Mouse (Mus musculus) bone marrow, adult 2 months (tissue): Measurements from ENCODE around the gene Dnajc17. TPM values are rescaled to one million over a fixed set of nuclear protein-coding genes. Genes with fewer than 3 reads are reported as not detected.

Experiments
- H3K27ac ChIP-seq: fragments of 200-500 bp; 2 replicates; pipeline ENCODE4 v1.5.1; 2012; ENCODE audit warnings: low read depth, mild to moderate bottlenecking, control low read depth, inconsistent platforms, low read length; ENCODE audit not compliant: control insufficient read depth, poor library complexity, insufficient read depth
- H3K4me1 ChIP-seq: fragments of 200-500 bp; 2 replicates; pipeline ENCODE4 v1.6.1; 2011; ENCODE audit warnings: low read length; ENCODE audit not compliant: control insufficient read depth, insufficient read depth
- H3K4me3 ChIP-seq: fragments of 200-500 bp; replicated peaks from 2 replicates; pipeline ENCODE3; 2011; ENCODE audit warnings: mild to moderate bottlenecking, low read depth, low read length, control low read depth; ENCODE audit not compliant: control insufficient read depth
- CTCF ChIP-seq: fragments of 200-500 bp; IDR thresholded peaks from 2 replicates; pipeline ENCODE4 v1.5.1; 2011; ENCODE audit warnings: low read length, control low read depth; ENCODE audit not compliant: control insufficient read depth, insufficient read depth
- POLR2A ChIP-seq: fragments of 200-500 bp; IDR thresholded peaks from 2 replicates; pipeline ENCODE4 v1.6.1; 2011; ENCODE audit warnings: low read depth, mild to moderate bottlenecking, control low read depth, low read length, borderline replicate concordance; ENCODE audit not compliant: control insufficient read depth
- WGBS: fragments of 180-500 bp; shearing (Covaris S2); methylation state at CpG from one replicate; pipeline ENCODE4 v1.1.7; 2018; 5-methylcytosine and 5-hydroxymethylcytosine counted together
- polyA plus RNA-seq: library from polyadenylated mRNA; stranded (reverse); fragments of >200 nt; gene quantifications from 2 replicates; pipeline ENCODE4 v1.2.4, GENCODE M21; 2011; ENCODE audit warnings: low replicate concordance; ENCODE audit not compliant: missing spikeins, insufficient read depth, insufficient read length

Gene Dnajc17
- polyA plus RNA-seq, 1 experiment = 12.5 TPM

GRCm38 (mm10) chr2:119163135-119163534 is 45.5 kb downstream of the Dnajc17 start:
- no peak for TF ChIP-seq POLR2A
- 14% methylated on average over 3 of the region's 3 CpGs for WGBS
- Histone ChIP-seq H3K4me1 (no peaks in the 10 kb centered on the region; the same call in 1 of the 2 replicates), H3K27ac (no peak overlapping the region), H3K4me3 (no peak overlapping the region)

GRCm38 (mm10) chr2:119161247-119161646 is 47.3 kb downstream of the Dnajc17 start:
- Histone ChIP-seq H3K4me3 (no peak overlapping the region), H3K27ac (no peak overlapping the region), H3K4me1 (no peaks in the 10 kb centered on the region; the same call in 1 of the 2 replicates)
- no peak for TF ChIP-seq CTCF
- TF ChIP-seq POLR2A = no peak
- WGBS = 60% methylated on average over 2 of the region's 2 CpGs

- Histone ChIP-seq H3K4me3 (no peak overlapping the region), H3K4me1 (no peaks in the 10 kb centered on the region; the same call in 1 of the 2 replicates), H3K27ac (no peak overlapping the region)
- TF ChIP-seq CTCF = no peak
- no peak for TF ChIP-seq POLR2A
Measured at GRCm38 (mm10) chr2:119157836-119158235, 50.8 kb downstream of the Dnajc17 start.

- Histone ChIP-seq H3K4me1 (no peaks in the 10 kb centered on the region), H3K27ac (peak within 1 kb of the TSS; percentile 75), H3K4me3 (peak within 1 kb of the TSS; percentile 94)
- TF ChIP-seq CTCF (no peak), POLR2A (peak; percentile 63; the same call in 1 of the 2 replicates)
- 1% methylated on average over 57 of the region's 57 CpGs for WGBS
Measured at GRCm38 (mm10) chr2:119156681-119157572, 51.7 kb downstream of the Dnajc17 start, which contains the start of gene Rmdn3. Rmdn3 (minus strand) TSS chr2:119157034.

- no peak for TF ChIP-seq POLR2A
- no peak for TF ChIP-seq CTCF
- Histone ChIP-seq H3K27ac (peak overlapping the region; percentile 75), H3K4me1 (no peaks in the 10 kb centered on the region), H3K4me3 (peak overlapping the region; percentile 94)
- WGBS = under 1% methylated on average over 34 of the region's 34 CpGs
Measured at GRCm38 (mm10) chr2:119156081-119156680, 52.4 kb downstream of the Dnajc17 start.

- WGBS = 59% methylated on average over 9 of the region's 9 CpGs
- H3K27ac ChIP-seq = peak overlapping the region; percentile 75; the same call in 1 of the 2 replicates
- peak overlapping the region; percentile 94 for H3K4me3 ChIP-seq
- TF ChIP-seq CTCF = no peak
- TF ChIP-seq POLR2A = no peak
- H3K4me1 ChIP-seq = no peaks in the 10 kb centered on the region
Measured at GRCm38 (mm10) chr2:119155388-119155787, 53.2 kb downstream of the Dnajc17 start.

- H3K4me3 ChIP-seq = no peak overlapping the region
- no peaks in the 10 kb centered on the region for H3K4me1 ChIP-seq
- TF ChIP-seq CTCF (no peak), POLR2A (no peak)
- 63% methylated on average over 2 of the region's 2 CpGs for WGBS
- peak overlapping the region; percentile 45; the same call in 1 of the 2 replicates for H3K27ac ChIP-seq
Measured at GRCm38 (mm10) chr2:119154683-119155082, 53.9 kb downstream of the Dnajc17 start.

GRCm38 (mm10) chr2:119152255-119152654 is 56.3 kb downstream of the Dnajc17 start:
- TF ChIP-seq CTCF (no peak), POLR2A (no peak)
- Histone ChIP-seq H3K27ac (no peak overlapping the region), H3K4me3 (no peak overlapping the region)

GRCm38 (mm10) chr2:119147775-119148174 is 60.8 kb downstream of the Dnajc17 start:
- Histone ChIP-seq H3K4me1 (no peaks in the 10 kb centered on the region), H3K4me3 (no peak overlapping the region), H3K27ac (no peak overlapping the region)
- TF ChIP-seq POLR2A (no peak), CTCF (no peak)
- 90% methylated on average over 8 of the region's 8 CpGs for WGBS

More at GRCm38 (mm10) chr2:119152255-119152654, 56.3 kb downstream of the Dnajc17 start:
- no peaks in the 10 kb centered on the region for H3K4me1 ChIP-seq
- whole genome bisulfite sequencing = 73% methylated on average over 6 of the region's 6 CpGs
